Mouse (Mus musculus) G1E (cell line): ENCODE results near the gene Ptx3. TPM values are rescaled to one million over a fixed set of nuclear protein-coding genes. Genes with fewer than 3 reads are reported as not detected.
"Not testable (repeated sequence)": the region's sequence is repeated elsewhere in the genome, so short reads cannot be mapped to it uniquely, and the experiment has no call there.

Experiments
- ATAC-seq: 2 replicates; pipeline ENCODE4 v1.8.0; 2016; ENCODE audit warnings: mild to moderate bottlenecking; ENCODE audit not compliant: insufficient number of reproducible peaks, poor library complexity, low FRiP score, severe bottlenecking; ENCODE audit errors: extremely low read depth
- DNase-seq: peaks from one replicate; pipeline ENCODE4 v3.0.0; 2012; ENCODE audit warnings: low spot score
- H3K27me3 ChIP-seq: 2 replicates; pipeline ENCODE4 v1.6.1; 2012; ENCODE audit warnings: mild to moderate bottlenecking, low read length, inconsistent platforms; ENCODE audit not compliant: insufficient read depth
- H3K36me3 ChIP-seq: replicated peaks from 2 replicates; pipeline ENCODE3; 2012; ENCODE audit warnings: mild to moderate bottlenecking, inconsistent platforms
- H3K4me1 ChIP-seq: 2 replicates; pipeline ENCODE4 v1.6.1; 2012; ENCODE audit warnings: low read depth, low read length, inconsistent platforms, mixed read lengths; ENCODE audit not compliant: insufficient read depth
- H3K4me3 ChIP-seq: 2 replicates; pipeline ENCODE4 v1.5.1; 2012; ENCODE audit warnings: low read depth, mild to moderate bottlenecking, inconsistent platforms, low read length, moderate library complexity, mixed read lengths
- H3K9me3 ChIP-seq: replicated peaks from 2 replicates; pipeline ENCODE4 v1.6.1; 2012; ENCODE audit warnings: inconsistent platforms
- CTCF ChIP-seq: IDR thresholded peaks from 2 replicates; pipeline ENCODE4 v1.5.1; 2012; ENCODE audit warnings: low read depth, low read length, inconsistent platforms, mixed read lengths
- GATA1 ChIP-seq: IDR thresholded peaks from 2 replicates; pipeline ENCODE4 v1.6.1; 2012; ENCODE audit warnings: borderline replicate concordance, low read length, inconsistent platforms, mixed read lengths
- GATA2 ChIP-seq: IDR thresholded peaks from 2 replicates; pipeline ENCODE4 v1.6.1; 2012; ENCODE audit warnings: low read depth, low read length, inconsistent platforms, borderline replicate concordance
- POLR2AphosphoS5 ChIP-seq: IDR thresholded peaks from 2 replicates; pipeline ENCODE4 v1.6.1; 2012; ENCODE audit warnings: low read depth, low read length, inconsistent platforms; ENCODE audit not compliant: insufficient replicate concordance
- TAL1 ChIP-seq: conservative IDR thresholded peaks from 2 replicates; pipeline ENCODE4 v1.6.1; 2012; ENCODE audit warnings: low read depth, low read length, inconsistent platforms, mixed read lengths
- polyA plus RNA-seq: library from polyadenylated mRNA; stranded (reverse); fragments of >175 nt; gene quantifications from 2 replicates; pipeline ENCODE4 v1.2.3, GENCODE M21; 2012
- total RNA-seq, 2 experiments: library from RNA; stranded (forward) in 1 of 2; stranded (reverse) in 1 of 2; fragments of 200-1000 nt in 1 of 2; fragments of >200 nt in 1 of 2; fragmentation: Nextera tagmentation in 1 of 2; gene quantifications; 2 replicates each; pipeline ENCODE4 v1.2.3; 2014 to 2017

Gene Ptx3
- total and polyA plus RNA-seq, 3 experiments: 0.11 TPM; not detected in 2

DNA sequence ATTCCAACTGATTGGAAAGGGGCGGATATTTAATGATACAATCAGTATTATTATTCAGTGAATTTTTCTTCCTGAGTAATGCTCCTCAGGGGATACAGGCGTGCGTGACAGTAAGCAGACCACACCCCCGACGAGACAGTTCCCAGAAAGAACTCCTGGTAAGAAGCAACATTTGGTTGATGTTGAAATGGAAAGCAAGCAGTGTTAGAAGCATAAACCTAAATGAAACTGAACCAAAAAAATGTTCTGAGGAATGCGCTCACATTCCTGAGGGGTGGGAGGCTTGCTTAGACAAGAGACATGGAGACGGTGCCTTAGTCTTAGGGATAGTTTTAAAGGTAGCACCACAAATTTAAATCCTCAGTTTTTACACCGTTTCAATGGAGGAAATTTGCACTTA is 4.0 kb upstream of the Ptx3 start:
- ATAC-seq (no peak), DNase-seq (no peak)
- Histone ChIP-seq H3K4me1 (no peaks in the 10 kb centered on the region), H3K27me3 (peaks cover 3% of the 10 kb centered on the region; the same call in 1 of the 2 replicates), H3K4me3 (no peak overlapping the region), H3K9me3 (no peaks in the 10 kb centered on the region), H3K36me3 (no peaks in the 10 kb centered on the region)
- no peak for TF ChIP-seq GATA1
- TF ChIP-seq GATA2: no peak
- no peak for TF ChIP-seq CTCF
- no peak for TF ChIP-seq TAL1
- TF ChIP-seq POLR2AphosphoS5: no peak

- H3K4me1 ChIP-seq: no peaks in the 10 kb centered on the region
- ATAC-seq (no peak), DNase-seq (no peak)
- H3K4me3 ChIP-seq: no peak overlapping the region
- H3K36me3 ChIP-seq: no peaks in the 10 kb centered on the region
- H3K9me3 ChIP-seq: no peaks in the 10 kb centered on the region
- no peak for TF ChIP-seq POLR2AphosphoS5
- TF ChIP-seq TAL1: no peak
- no peak for TF ChIP-seq GATA1
- TF ChIP-seq CTCF: no peak
- TF ChIP-seq GATA2: no peak
- H3K27me3 ChIP-seq: peaks cover 7% of the 10 kb centered on the region; the same call in 1 of the 2 replicates
Measured at GRCm38 (mm10) chr3:66220554-66221242, 988 bp downstream of the Ptx3 start.

GRCm38 (mm10) chr3:66221243-66221611 is 1.5 kb downstream of the Ptx3 start:
- H3K36me3 ChIP-seq: no peaks in the 10 kb centered on the region
- no peaks in the 10 kb centered on the region for H3K4me1 ChIP-seq
- ATAC-seq: no peak
- no peak for DNase-seq
- H3K4me3 ChIP-seq: no peak overlapping the region
- H3K27me3 ChIP-seq: peaks cover 7% of the 10 kb centered on the region; the same call in 1 of the 2 replicates
- no peaks in the 10 kb centered on the region for H3K9me3 ChIP-seq
- TF ChIP-seq GATA2 (no peak), CTCF (no peak), GATA1 (no peak), TAL1 (no peak), POLR2AphosphoS5 (no peak)

DNA sequence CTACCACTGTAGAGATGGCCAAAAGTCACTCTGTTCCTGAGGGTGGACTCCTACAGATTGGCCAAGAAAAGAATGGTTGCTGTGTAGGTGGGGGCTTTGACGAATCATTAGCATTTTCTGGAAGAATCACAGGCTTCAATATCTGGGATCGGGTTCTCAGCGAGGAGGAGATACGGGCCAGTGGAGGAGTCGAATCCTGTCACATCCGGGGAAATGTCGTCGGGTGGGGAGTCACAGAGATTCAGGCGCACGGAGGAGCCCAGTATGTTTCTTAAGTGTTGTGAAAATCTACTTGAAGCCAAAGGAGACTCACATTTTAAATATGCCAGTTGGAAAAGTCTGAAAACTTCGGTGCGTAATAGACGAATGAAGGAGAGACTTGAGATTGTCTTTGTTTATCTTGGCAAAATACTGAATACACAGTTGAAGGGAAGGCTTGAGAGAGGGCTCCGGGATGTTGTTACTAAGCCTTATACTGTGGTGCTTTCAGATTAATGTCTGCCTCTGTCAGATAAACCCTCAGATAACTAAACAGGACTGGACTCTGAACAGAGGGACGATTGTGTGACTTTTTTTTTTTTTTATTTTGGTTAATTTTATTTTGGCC is 5.3 kb downstream of the Ptx3 start:
- DNase-seq (no peak), ATAC-seq (no peak)
- H3K27me3 ChIP-seq: peaks cover 7% of the 10 kb centered on the region; the same call in 1 of the 2 replicates
- TF ChIP-seq GATA1 (no peak), GATA2 (no peak), POLR2AphosphoS5 (no peak), CTCF (no peak), TAL1 (no peak)
- no peaks in the 10 kb centered on the region for H3K4me1 ChIP-seq
- H3K9me3 ChIP-seq: no peaks in the 10 kb centered on the region
- no peak overlapping the region for H3K4me3 ChIP-seq
- no peaks in the 10 kb centered on the region for H3K36me3 ChIP-seq

GRCm38 (mm10) chr3:66236234-66236871 is 16.6 kb downstream of the Ptx3 start:
- H3K4me1 ChIP-seq, H3K36me3 ChIP-seq, H3K27me3 ChIP-seq, DNase-seq, H3K9me3 ChIP-seq, H3K4me3 ChIP-seq, ATAC-seq: not testable (repeated sequence)

DNA sequence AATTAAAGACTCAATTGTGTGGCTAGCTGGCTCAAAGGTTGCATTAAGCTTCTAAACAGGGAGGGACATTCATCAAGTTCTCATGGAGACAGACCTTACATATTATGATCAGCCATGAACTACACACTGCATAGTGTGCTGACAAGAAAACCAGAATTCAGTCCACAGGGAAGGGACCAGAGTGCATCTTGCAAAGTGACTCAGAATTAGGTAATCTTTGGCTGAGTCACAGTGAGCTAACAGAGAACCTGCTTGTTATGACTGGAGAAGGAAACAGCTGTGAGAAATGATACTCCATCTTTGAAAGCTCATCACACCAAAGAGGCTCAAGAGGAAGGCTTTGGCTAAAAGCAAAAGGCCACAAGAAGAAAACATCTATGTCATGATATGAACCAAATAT is 20.8 kb downstream of the Ptx3 start:
- ATAC-seq (no peak), DNase-seq (no peak)

DNA sequence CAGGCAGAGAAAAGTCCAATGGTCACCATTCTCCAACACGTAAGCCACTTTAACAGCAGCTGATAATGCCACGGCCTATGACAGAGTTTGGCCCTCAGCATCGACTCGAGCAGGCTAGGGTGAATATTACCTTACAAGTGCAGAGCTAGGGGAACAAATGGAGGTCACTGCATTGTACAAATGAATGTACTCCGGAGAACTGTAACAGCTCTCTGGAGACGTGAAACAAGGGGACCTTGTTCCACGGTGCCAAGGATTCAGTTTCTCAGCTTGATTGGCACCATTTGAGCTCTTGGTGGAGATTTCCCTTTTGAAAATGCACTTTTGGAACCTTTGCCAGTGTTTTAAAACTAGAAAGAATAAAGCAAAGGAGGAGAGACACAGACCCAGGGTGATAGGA is 32.1 kb downstream of the Ptx3 start:
- no peaks in the 10 kb centered on the region for H3K4me1 ChIP-seq
- H3K27me3 ChIP-seq: no peaks in the 10 kb centered on the region
- H3K36me3 ChIP-seq: no peaks in the 10 kb centered on the region
- no peak overlapping the region for H3K4me3 ChIP-seq
- ATAC-seq (no peak), DNase-seq (no peak)
- no peaks in the 10 kb centered on the region for H3K9me3 ChIP-seq
- TF ChIP-seq POLR2AphosphoS5: no peak
- no peak for TF ChIP-seq TAL1
- no peak for TF ChIP-seq GATA2
- no peak for TF ChIP-seq GATA1
- TF ChIP-seq CTCF: no peak

More for the DNA sequence above, 20.8 kb downstream of the Ptx3 start:
- Histone ChIP-seq H3K4me3 (no peak overlapping the region), H3K27me3 (no peaks in the 10 kb centered on the region), H3K9me3 (no peaks in the 10 kb centered on the region), H3K4me1 (no peaks in the 10 kb centered on the region), H3K36me3 (no peaks in the 10 kb centered on the region)
- TF ChIP-seq CTCF (no peak), GATA1 (no peak), GATA2 (no peak), POLR2AphosphoS5 (no peak), TAL1 (no peak)
